ENCODE assay signal across 27 mouse cellular contexts in genomic region chr12:9158751-9159150, GRCm38 (mm10).
DNase-seq lines count a peak whose midpoint lies in the region; ATAC-seq and TF ChIP-seq lines count a peak whose summit lies in the region.
"Had no signal": no experiment of that assay in that cellular context is flagged by ENCODE, and none has a peak within 500 bp of the region (broad histone marks: within the 10 kb centered on the region; RNA-seq: fewer than 3 reads in every experiment).

No protein-coding gene starts in this region.

- no peak overlapping the region for H3K4me3 ChIP-seq in embryonic facial prominence, embryonic 14.5 days (ENCODE audit: low read depth, low read length)
- H3K4me3 ChIP-seq in embryonic facial prominence, embryonic 10.5 days: no peak overlapping the region
- H3K4me3 ChIP-seq in left cerebral cortex, adult 2 months: no peak overlapping the region
- no peak overlapping the region for H3K4me3 ChIP-seq in midbrain, postnatal 0 days (ENCODE audit: low read depth, low read length)
- H3K4me3 ChIP-seq in midbrain, embryonic 13.5 days (replicated peaks): no peak overlapping the region
- H3K4me3 ChIP-seq: embryonic facial prominence, embryonic 15.5 days; forebrain, embryonic 13.5 days; heart, adult 2 months; heart, embryonic 13.5 days; limb, embryonic 10.5 days; limb, embryonic 15.5 days; lung, embryonic 15.5 days; neural tube, embryonic 13.5 days; stomach, embryonic 15.5 days had no signal

- no peaks in the 10 kb centered on the region for H3K27me3 ChIP-seq in embryonic facial prominence, embryonic 14.5 days (replicated peaks; ENCODE audit: control insufficient read depth, insufficient read depth, low read length)
- H3K27me3 ChIP-seq in embryonic facial prominence, embryonic 10.5 days (replicated peaks; ENCODE audit: low read depth, poor library complexity, severe bottlenecking): no peaks in the 10 kb centered on the region
- no peaks in the 10 kb centered on the region for H3K27me3 ChIP-seq in midbrain, postnatal 0 days (ENCODE audit: insufficient read depth, low read length)
- no peaks in the 10 kb centered on the region for H3K27me3 ChIP-seq in midbrain, embryonic 13.5 days
- H3K27me3 ChIP-seq: embryonic facial prominence, embryonic 15.5 days; forebrain, embryonic 13.5 days; heart, embryonic 13.5 days; lung, embryonic 15.5 days; neural tube, embryonic 13.5 days; stomach, embryonic 15.5 days had no signal

- H3K9me3 ChIP-seq in embryonic facial prominence, embryonic 14.5 days (ENCODE audit: control insufficient read depth, low read length): no peaks in the 10 kb centered on the region
- no peaks in the 10 kb centered on the region for H3K9me3 ChIP-seq in embryonic facial prominence, embryonic 10.5 days
- no peaks in the 10 kb centered on the region for H3K9me3 ChIP-seq in midbrain, postnatal 0 days (ENCODE audit: low read length)
- no peaks in the 10 kb centered on the region for H3K9me3 ChIP-seq in midbrain, embryonic 13.5 days
- H3K9me3 ChIP-seq: embryonic facial prominence, embryonic 15.5 days; forebrain, embryonic 13.5 days; heart, embryonic 13.5 days; limb, embryonic 10.5 days; limb, embryonic 15.5 days; lung, embryonic 15.5 days; neural tube, embryonic 13.5 days; stomach, embryonic 15.5 days had no signal

- DNase-seq in embryonic facial prominence, embryonic 14.5 days (ENCODE audit: low spot score): peak; percentile 60
- DNase-seq in embryonic facial prominence, embryonic 10.5 days (ENCODE audit: low spot score): no peak
- peak; percentile 7 for DNase-seq in left cerebral cortex, postnatal 4 days
- no peak for DNase-seq in left cerebral cortex, adult 2 months (ENCODE audit: extremely low spot score in 1 of 2, low spot score in 2 of 2)
- DNase-seq in midbrain, postnatal 0 days (ENCODE audit: low spot score): peak; percentile 17
- DNase-seq in right cerebral cortex, postnatal 4 days: no peak
- DNase-seq: adrenal gland, adult 8-10 months; cerebellum, adult 9-10 months; gastrocnemius, postnatal 36 days; heart, adult 2 months; kidney, adult 8-10 months; kidney, postnatal 4 days had no signal

- H3K9ac ChIP-seq in embryonic facial prominence, embryonic 14.5 days (ENCODE audit: low read depth, low read length): no peak overlapping the region
- no peak overlapping the region for H3K9ac ChIP-seq in midbrain, postnatal 0 days (replicated peaks; ENCODE audit: low read length, poor library complexity, severe bottlenecking)
- no peak overlapping the region for H3K9ac ChIP-seq in midbrain, embryonic 13.5 days (replicated peaks)
- H3K9ac ChIP-seq: embryonic facial prominence, embryonic 15.5 days; forebrain, embryonic 13.5 days; heart, embryonic 13.5 days; limb, embryonic 15.5 days; liver, embryonic 14.5 days; lung, embryonic 15.5 days; neural tube, embryonic 13.5 days; stomach, embryonic 15.5 days had no signal

- H3K27ac ChIP-seq in embryonic facial prominence, embryonic 14.5 days (replicated peaks; ENCODE audit: low read depth, low read length): no peak overlapping the region
- no peak overlapping the region for H3K27ac ChIP-seq in embryonic facial prominence, embryonic 10.5 days (replicated peaks)
- H3K27ac ChIP-seq in left cerebral cortex, adult 2 months: no peak overlapping the region
- H3K27ac ChIP-seq in midbrain, postnatal 0 days (ENCODE audit: low read depth, low read length): no peak overlapping the region
- H3K27ac ChIP-seq in midbrain, embryonic 13.5 days: no peak overlapping the region
- H3K27ac ChIP-seq: embryonic facial prominence, embryonic 15.5 days; forebrain, embryonic 13.5 days; heart, adult 2 months; heart, embryonic 13.5 days; kidney, postnatal 0 days; limb, embryonic 10.5 days; limb, embryonic 15.5 days; liver, embryonic 14.5 days; lung, embryonic 15.5 days; neural tube, embryonic 13.5 days; stomach, embryonic 15.5 days had no signal

- no peaks in the 10 kb centered on the region; the same call in 1 of the 2 replicates for H3K4me1 ChIP-seq in embryonic facial prominence, embryonic 14.5 days (ENCODE audit: control insufficient read depth, insufficient read depth, low read length)
- H3K4me1 ChIP-seq in embryonic facial prominence, embryonic 10.5 days: no peaks in the 10 kb centered on the region
- no peaks in the 10 kb centered on the region for H3K4me1 ChIP-seq in midbrain, postnatal 0 days (ENCODE audit: insufficient read depth, low read length)
- no peaks in the 10 kb centered on the region for H3K4me1 ChIP-seq in midbrain, embryonic 13.5 days (replicated peaks)
- H3K4me1 ChIP-seq: embryonic facial prominence, embryonic 15.5 days; forebrain, embryonic 13.5 days; heart, embryonic 13.5 days; limb, embryonic 10.5 days; limb, embryonic 15.5 days; lung, embryonic 15.5 days; neural tube, embryonic 13.5 days; stomach, embryonic 15.5 days had no signal

- TF ChIP-seq CTCF in left cerebral cortex, adult 2 months (IDR thresholded peaks at IDR 0.05): no peak
- no peak for TF ChIP-seq CTCF in midbrain, postnatal 0 days (IDR thresholded peaks at IDR 0.05)

- H3K36me3 ChIP-seq in embryonic facial prominence, embryonic 14.5 days (ENCODE audit: control insufficient read depth, insufficient read depth, low read length): no peaks in the 10 kb centered on the region
- H3K36me3 ChIP-seq in embryonic facial prominence, embryonic 10.5 days (replicated peaks): no peaks in the 10 kb centered on the region
- H3K36me3 ChIP-seq in midbrain, postnatal 0 days (ENCODE audit: insufficient read depth, low read length): no peaks in the 10 kb centered on the region
- H3K36me3 ChIP-seq in midbrain, embryonic 13.5 days: no peaks in the 10 kb centered on the region
- H3K36me3 ChIP-seq: embryonic facial prominence, embryonic 15.5 days; heart, embryonic 13.5 days; limb, embryonic 10.5 days; limb, embryonic 15.5 days; lung, embryonic 15.5 days; neural tube, embryonic 13.5 days; stomach, embryonic 15.5 days had no signal

- intact Hi-C loops in left cerebral cortex, postnatal 4 days (cut with DNase I): no loop called here
- intact Hi-C loops in left cerebral cortex, adult 2 months (cut with DNase I): no loop called here

- H3K4me2 ChIP-seq in embryonic facial prominence, embryonic 14.5 days (ENCODE audit: low read depth, low read length): no peak overlapping the region
- no peak overlapping the region for H3K4me2 ChIP-seq in midbrain, postnatal 0 days (ENCODE audit: low read depth, low read length, poor library complexity, severe bottlenecking)
- no peak overlapping the region for H3K4me2 ChIP-seq in midbrain, embryonic 13.5 days (replicated peaks)
- H3K4me2 ChIP-seq: embryonic facial prominence, embryonic 15.5 days; forebrain, embryonic 13.5 days; heart, embryonic 13.5 days; limb, embryonic 15.5 days; lung, embryonic 15.5 days; midbrain, embryonic 11.5 days; neural tube, embryonic 13.5 days; stomach, embryonic 15.5 days had no signal

- WGBS in embryonic facial prominence, embryonic 14.5 days: 65% methylated on average over 5 of the region's 5 CpGs
- 78% methylated on average over 5 of the region's 5 CpGs for WGBS in embryonic facial prominence, embryonic 10.5 days
- 74% methylated on average over 5 of the region's 5 CpGs for WGBS in midbrain, postnatal 0 days
- 82% methylated on average over 5 of the region's 5 CpGs for WGBS in midbrain, embryonic 13.5 days

- ATAC-seq in embryonic facial prominence, embryonic 14.5 days (ENCODE audit: low read depth): no peak
- ATAC-seq in midbrain, postnatal 0 days (ENCODE audit: low FRiP score): no peak
- no peak for ATAC-seq in midbrain, embryonic 13.5 days
- ATAC-seq: activated CD4-positive, CD25-positive, alpha-beta regulatory T cell, adult 4 months; CD4-positive, CD25-positive, alpha-beta regulatory T cell, adult 4 months; forebrain, embryonic 13.5 days; intestine, embryonic 16.5 days had no signal

Comparison
In these comparisons a context has a peak if more than half of its experiments do, and no peak if none do; other contexts are left out.
1. DNase-seq: peak in embryonic facial prominence, embryonic 14.5 days (single experiment), left cerebral cortex, postnatal 4 days (single experiment) and midbrain, postnatal 0 days (single experiment); none in embryonic facial prominence, embryonic 10.5 days (single experiment), left cerebral cortex, adult 2 months (0 of 2) and right cerebral cortex, postnatal 4 days (single experiment).